Mouse (Mus musculus): ENCODE results near the gene Cd36.

The Cd36 gene

DNA sequence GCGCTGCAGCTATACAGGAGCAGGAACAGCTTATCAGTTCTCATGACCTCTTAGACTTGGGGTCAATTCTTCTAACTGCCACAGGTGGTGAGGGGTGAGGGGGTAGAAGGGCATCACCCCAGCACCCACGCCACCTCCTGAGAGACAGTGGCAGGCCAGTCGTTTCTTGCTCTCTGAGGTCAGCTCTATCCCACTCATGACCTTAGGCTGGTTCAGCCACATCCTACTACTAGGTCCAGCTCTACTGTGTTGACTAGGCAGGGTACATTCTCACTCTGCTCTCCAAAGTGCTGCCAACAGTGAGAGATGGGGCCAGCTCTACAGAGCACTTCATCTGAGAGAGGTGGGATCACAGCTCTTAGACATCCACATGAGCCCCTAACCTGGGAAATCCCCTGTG is 30.2 kb downstream of the Cd36 start:
- no peak for DNase-seq (ENCODE audit: low spot score in 2 of 2)

- no peak for DNase-seq (ENCODE audit: low spot score in 2 of 2)
Observed at GRCm38 (mm10) chr5:17857871-17858270, 30.7 kb downstream of the Cd36 start.

- no peak for DNase-seq (ENCODE audit: low spot score in 2 of 2)
Observed at GRCm38 (mm10) chr5:17857262-17857661, 31.3 kb downstream of the Cd36 start.

- no peak for DNase-seq (ENCODE audit: low spot score in 2 of 2)
Observed at GRCm38 (mm10) chr5:17854127-17854923, 34.3 kb downstream of the Cd36 start.

DNA sequence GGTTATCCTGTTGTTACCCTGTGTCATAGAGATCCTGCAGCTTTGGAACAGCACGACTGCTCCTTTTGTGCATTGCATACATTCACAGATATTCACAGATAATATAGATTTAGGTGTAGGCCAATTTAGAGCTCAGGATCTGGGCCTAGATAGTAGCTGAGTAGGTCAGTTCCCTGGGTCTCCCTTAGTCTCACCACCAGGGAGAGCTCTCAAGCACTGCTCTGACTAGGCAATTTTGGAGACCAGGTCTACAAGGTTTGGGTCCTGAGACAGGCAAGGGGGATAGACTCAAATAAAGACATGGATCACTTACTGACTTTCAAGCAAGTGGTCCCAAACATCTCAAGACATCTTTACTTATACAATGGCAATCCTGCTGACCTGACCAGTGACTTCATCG is 38.0 kb downstream of the Cd36 start:
- DNase-seq (ENCODE audit: low spot score in 2 of 2): no peak

- no peak for DNase-seq (ENCODE audit: low spot score in 2 of 2)
Observed at GRCm38 (mm10) chr5:17849582-17849981, 39.0 kb downstream of the Cd36 start.

GRCm38 (mm10) chr5:17848733-17849132 is 39.9 kb downstream of the Cd36 start:
- no peak for DNase-seq (ENCODE audit: low spot score in 2 of 2)

DNA sequence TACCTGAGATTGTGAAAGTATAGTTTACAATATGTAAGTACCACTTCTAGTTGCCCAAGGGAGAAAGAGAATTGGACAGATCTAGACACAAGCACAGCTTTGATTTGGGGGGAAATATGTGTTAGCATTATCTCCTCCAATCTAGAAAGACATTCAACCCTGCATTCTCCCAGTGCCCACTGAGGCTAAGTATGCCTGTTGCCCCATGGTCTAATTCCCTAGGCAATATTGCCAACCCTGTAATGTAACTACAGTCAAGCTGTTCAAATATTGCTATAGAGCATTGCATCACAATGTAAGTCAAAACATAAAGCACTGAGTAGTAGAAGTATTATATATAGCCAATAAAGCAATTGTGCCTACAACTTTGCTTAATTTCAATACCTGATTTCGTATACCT is 40.3 kb downstream of the Cd36 start:
- no peak for DNase-seq (ENCODE audit: low spot score in 2 of 2)

DNA sequence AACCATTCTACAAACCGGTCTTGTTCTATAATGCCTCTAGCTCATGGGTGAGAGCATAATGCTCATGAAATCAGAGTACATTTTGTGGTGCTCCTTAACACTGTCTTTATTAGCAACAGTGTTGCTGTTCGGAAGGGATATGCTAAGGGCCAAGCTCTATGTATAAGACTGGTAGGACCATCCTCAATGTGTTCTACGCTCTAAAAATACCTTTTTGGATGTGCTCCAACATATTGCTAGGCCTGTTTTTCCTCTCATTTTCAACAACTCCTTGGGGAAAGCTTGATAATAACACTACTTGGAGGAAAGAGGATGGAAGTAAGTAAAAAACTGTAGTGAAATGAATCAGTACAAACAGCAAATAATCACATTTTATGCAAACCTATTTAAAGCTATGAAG is 44.7 kb downstream of the Cd36 start:
- DNase-seq (ENCODE audit: low spot score in 2 of 2): no peak

- DNase-seq (ENCODE audit: low spot score in 2 of 2): no peak
Observed at GRCm38 (mm10) chr5:17843316-17843715, 45.3 kb downstream of the Cd36 start.

DNA sequence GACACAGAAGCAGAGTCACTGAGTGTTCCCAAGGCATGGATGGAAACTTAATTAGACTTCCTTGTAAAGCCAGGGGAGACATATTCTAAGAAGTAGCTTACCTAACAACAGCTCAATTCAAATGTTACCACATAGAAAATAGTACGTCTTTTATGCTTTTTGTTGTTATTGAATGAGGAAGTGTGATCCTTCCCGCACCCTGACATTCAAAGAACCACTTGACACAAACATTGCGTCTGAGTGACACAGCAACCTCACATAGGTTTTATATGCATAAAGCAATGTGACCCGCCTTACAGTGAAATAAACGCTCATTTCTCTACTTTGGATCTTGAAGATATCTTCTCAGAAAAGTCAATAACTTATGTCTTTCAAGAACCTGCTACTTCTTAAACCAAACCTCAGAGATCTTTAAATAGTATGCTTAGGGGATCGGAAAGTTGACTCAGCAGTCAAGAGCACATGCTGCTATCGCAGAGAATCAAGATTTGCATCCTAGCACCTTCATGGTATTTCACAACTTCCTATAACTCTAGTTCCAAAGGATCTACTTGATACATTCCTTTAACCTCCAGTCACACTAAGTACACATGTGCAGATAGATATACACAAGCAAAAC is 46.4 kb downstream of the Cd36 start:
- DNase-seq (ENCODE audit: low spot score in 2 of 2): no peak

DNA sequence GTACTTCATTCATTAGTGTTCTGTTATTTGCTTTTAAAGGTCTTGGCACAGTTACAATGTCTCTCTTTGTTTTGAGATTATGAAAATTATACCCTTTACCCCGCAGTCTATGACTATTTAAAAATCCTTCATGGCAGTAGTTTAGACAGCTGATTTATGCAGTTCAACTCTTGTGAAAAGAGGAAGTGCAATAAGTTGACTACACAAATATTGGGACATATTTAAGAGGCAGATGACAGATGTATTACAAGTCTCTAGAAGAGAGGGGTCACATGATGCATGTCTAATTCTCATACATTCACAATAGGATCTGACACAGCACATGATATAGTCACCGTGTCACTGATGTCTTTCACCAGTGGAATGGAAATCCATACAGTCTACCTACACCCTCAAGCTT is 49.1 kb downstream of the Cd36 start:
- DNase-seq (ENCODE audit: low spot score in 2 of 2): no peak

DNA sequence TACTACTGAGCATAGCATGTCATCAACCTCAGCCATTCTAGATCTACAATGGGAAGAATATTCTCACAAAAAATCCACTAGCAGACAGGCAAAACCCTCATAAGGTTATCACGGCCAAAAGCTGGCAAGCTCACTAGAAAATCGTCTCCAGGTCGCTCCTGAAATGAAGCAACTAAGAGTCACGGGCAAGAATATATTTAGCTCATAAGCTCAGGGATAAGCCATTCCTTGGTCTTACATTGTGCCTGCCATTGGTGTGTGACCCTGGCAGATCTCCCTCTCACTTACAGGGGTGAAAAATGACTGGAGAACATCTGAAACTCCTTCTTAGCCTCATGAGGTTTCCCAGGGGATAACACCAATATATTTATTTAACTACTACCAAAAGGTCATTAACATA is 52.2 kb downstream of the Cd36 start:
- no peak for DNase-seq (ENCODE audit: low spot score in 2 of 2)

- DNase-seq (ENCODE audit: low spot score in 2 of 2): no peak
Observed at GRCm38 (mm10) chr5:17835302-17836097, 53.1 kb downstream of the Cd36 start.

GRCm38 (mm10) chr5:17833797-17834196 is 54.8 kb downstream of the Cd36 start:
- no peak for DNase-seq (ENCODE audit: low spot score in 2 of 2)

GRCm38 (mm10) chr5:17830536-17830935 is 58.1 kb downstream of the Cd36 start:
- DNase-seq (ENCODE audit: low spot score in 2 of 2): no peak

- DNase-seq (ENCODE audit: low spot score in 2 of 2): no peak
Observed at GRCm38 (mm10) chr5:17828713-17829544, 59.7 kb downstream of the Cd36 start.

DNA sequence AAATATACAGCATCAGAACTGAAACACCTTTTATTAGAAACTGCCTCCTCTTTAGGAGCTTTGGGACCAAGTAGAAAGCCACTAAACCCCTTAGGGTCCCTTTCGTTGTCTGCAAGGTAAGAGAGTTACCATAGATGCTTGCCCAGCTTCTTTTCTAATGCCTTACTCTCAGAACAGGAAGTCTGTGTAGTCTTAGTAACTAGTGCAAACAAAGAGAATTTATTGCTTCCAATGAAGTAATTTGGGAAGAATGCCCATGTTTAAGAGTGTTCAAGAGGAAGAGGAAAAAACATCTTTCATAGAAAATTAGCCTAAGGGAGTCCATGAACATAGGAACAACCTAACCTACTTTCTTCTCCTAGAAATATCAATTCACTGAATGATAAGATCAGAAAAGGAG is 67.2 kb downstream of the Cd36 start:
- DNase-seq (ENCODE audit: low spot score in 2 of 2): no peak

DNA sequence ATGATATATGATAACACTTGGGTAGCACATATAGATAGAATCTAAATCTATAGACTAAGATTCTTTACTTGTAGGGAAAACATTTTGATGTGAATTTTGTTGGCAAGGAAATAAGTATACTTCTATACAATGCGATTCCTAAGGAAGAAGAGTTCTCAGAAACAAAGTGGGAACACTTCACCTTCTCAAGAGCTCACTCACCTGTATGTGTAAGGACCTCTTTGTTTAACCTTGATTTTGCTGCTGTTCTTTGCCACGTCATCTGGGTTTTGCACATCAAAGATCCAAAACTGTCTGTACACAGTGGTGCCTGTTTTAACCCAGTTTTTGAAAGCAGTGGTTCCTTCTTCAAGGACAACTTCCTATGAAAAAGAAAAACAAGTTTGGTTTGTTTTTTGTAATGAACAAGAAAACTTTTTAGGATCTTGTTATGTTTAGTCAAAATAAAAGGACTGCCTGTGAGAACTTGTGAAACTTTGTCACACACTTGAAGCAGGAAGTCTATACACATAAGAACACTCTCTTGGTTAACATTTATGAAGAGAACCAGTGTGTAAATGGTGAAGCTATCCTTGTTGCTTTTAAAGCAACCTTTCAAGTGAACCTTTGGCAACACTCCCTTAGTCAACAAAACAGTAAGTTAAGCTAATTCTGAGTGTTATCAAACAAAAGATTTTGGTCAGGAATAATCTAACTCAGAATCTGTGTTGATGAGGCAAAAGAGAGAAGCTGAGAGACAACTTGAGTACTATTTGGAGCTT is 68.2 kb downstream of the Cd36 start:
- DNase-seq (ENCODE audit: low spot score in 2 of 2): no peak

DNA sequence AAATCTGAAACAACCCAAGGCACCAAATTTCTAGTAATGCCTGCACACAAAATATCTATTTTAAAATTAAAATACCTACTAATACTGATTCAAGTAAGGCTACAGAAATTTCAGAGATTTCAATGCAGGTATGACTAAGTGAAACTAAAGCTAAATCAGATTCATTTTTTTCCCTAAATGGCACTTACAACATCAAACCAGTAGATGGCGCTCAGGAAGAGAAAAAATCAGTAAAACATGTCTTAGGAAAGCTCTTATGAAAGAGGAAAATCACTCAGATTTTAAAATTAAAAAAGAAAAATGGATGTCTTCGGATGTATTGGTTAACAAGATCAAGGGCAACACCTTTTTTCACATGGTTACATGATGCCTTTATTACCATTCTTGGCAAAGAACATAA is 72.4 kb downstream of the Cd36 start:
- peak in 1 of 2 experiments; percentile 24 for DNase-seq (ENCODE audit: low spot score in 2 of 2)

DNA sequence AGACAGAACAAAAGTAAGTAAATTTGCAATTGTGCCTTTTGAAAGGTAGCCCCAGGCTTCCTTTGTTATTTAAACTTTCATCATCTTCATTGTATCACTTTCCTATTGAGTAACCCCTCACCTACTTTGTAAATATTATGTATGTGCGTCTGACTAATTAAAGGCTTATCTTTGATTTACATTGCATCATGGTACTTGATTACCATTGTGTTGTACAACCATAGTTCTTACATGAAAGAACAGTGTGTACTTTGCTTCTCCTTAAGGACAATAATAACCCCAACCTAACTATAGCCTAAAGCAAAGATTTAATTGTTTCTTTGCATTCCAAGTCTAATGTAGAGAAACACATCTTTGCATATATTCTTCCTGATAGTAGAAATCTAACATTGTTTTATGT is 78.3 kb downstream of the Cd36 start:
- no peak for DNase-seq (ENCODE audit: low spot score in 2 of 2)
